Mouse (Mus musculus): ENCODE data around the gene Slc25a54. TPM values are rescaled to one million over a fixed set of nuclear protein-coding genes. Genes with fewer than 3 reads are reported as not detected.
A peak's percentile ranks its signal among the peaks of the same experiment; 100 is the strongest.

Slc25a54 gene
- polyA plus RNA-seq, 1 experiment from 2014 or later: not detected

GRCm38 (mm10) chr3:109059903-109060302 lies 20.4 kb upstream of the Slc25a54 start:
- TF ChIP-seq CTCF (IDR thresholded peaks at IDR 0.05; ENCODE audit: low read depth): no peak; the same call in 1 of the 2 replicates
- ATAC-seq (ENCODE audit: low FRiP score, low TSS enrichment): no peak
- 40% methylated on average over 8 of the region's 8 CpGs for WGBS

DNA sequence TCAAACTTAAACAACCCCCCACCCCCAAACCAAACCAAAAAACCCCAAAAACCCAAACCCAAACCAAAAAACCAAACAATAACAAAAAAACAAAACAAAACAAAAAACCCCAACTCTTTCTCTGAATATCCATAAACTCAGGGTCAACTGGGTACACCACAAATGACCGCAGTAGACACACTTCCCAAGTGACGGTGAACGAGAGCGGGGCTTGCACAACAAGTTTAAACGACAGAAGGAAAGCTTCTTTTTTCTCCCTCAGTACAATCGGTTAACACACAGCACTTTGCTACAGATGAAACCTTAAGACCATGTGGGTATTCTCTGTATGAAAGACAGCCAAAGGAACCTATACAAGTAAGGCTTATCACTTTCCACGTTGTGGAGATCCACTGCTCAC lies 17.9 kb upstream of the Slc25a54 start:
- ATAC-seq (ENCODE audit: low FRiP score, low TSS enrichment) (no peak), DNase-seq (ENCODE audit: low spot score) (no peak)
- 67% methylated on average over 7 of the region's 7 CpGs for WGBS
- H3K27me3 ChIP-seq (ENCODE audit: control insufficient read depth, insufficient read depth, low read length): no peaks in the 10 kb centered on the region
- no peak for TF ChIP-seq EP300 (optimal IDR thresholded peaks at IDR 0.05)
- no peak for TF ChIP-seq CTCF (IDR thresholded peaks at IDR 0.05; ENCODE audit: low read depth)
- no peak overlapping the region for H3K4me2 ChIP-seq (replicated peaks; ENCODE audit: low read depth)
- H3K27ac ChIP-seq (replicated peaks): no peak overlapping the region
- no peaks in the 10 kb centered on the region for H3K4me1 ChIP-seq (replicated peaks; ENCODE audit: control insufficient read depth, insufficient read depth)
- H3K9ac ChIP-seq (ENCODE audit: low read length): no peak overlapping the region
- no peak overlapping the region for H3K4me3 ChIP-seq (ENCODE audit: low read depth, low read length)
- no peaks in the 10 kb centered on the region for H3K9me3 ChIP-seq (ENCODE audit: control insufficient read depth, low read length)
- no peaks in the 10 kb centered on the region for H3K36me3 ChIP-seq (ENCODE audit: control insufficient read depth, insufficient read depth, low read length)

More at GRCm38 (mm10) chr3:109059903-109060302, 20.4 kb upstream of the Slc25a54 start:
- H3K27me3 ChIP-seq (ENCODE audit: control insufficient read depth, insufficient read depth, low read length): no peaks in the 10 kb centered on the region
- no peak for DNase-seq (ENCODE audit: low spot score)
- H3K27ac ChIP-seq (replicated peaks): no peak overlapping the region
- H3K4me3 ChIP-seq (ENCODE audit: low read depth, low read length): no peak overlapping the region
- peak overlapping the region; percentile 23; the same call in 1 of the 2 replicates for H3K4me2 ChIP-seq (replicated peaks; ENCODE audit: low read depth)
- H3K9me3 ChIP-seq (ENCODE audit: control insufficient read depth, low read length): no peaks in the 10 kb centered on the region
- no peaks in the 10 kb centered on the region for H3K4me1 ChIP-seq (replicated peaks; ENCODE audit: control insufficient read depth, insufficient read depth)
- H3K9ac ChIP-seq (ENCODE audit: low read length): peak overlapping the region; percentile 8; the same call in 1 of the 2 replicates
- H3K36me3 ChIP-seq (ENCODE audit: control insufficient read depth, insufficient read depth, low read length): no peaks in the 10 kb centered on the region

- WGBS: 1% methylated on average over 6 of the region's 6 CpGs
- Histone ChIP-seq H3K9ac (ENCODE audit: low read length) (no peak overlapping the region), H3K4me1 (replicated peaks; ENCODE audit: control insufficient read depth, insufficient read depth) (no peaks in the 10 kb centered on the region), H3K27ac (replicated peaks) (no peak overlapping the region), H3K36me3 (ENCODE audit: control insufficient read depth, insufficient read depth, low read length) (no peaks in the 10 kb centered on the region), H3K27me3 (ENCODE audit: control insufficient read depth, insufficient read depth, low read length) (no peaks in the 10 kb centered on the region), H3K4me3 (ENCODE audit: low read depth, low read length) (no peak overlapping the region), H3K4me2 (replicated peaks; ENCODE audit: low read depth) (no peak overlapping the region), H3K9me3 (ENCODE audit: control insufficient read depth, low read length) (no peaks in the 10 kb centered on the region)
- no peak for DNase-seq (ENCODE audit: low spot score)
- no peak for ATAC-seq (ENCODE audit: low FRiP score, low TSS enrichment)
- TF ChIP-seq CTCF (IDR thresholded peaks at IDR 0.05; ENCODE audit: low read depth): peak; percentile 92
- no peak for TF ChIP-seq EP300 (optimal IDR thresholded peaks at IDR 0.05)
These were observed 17.3 kb upstream of the Slc25a54 start for GRCm38 (mm10) chr3:109062989-109063388.

DNA sequence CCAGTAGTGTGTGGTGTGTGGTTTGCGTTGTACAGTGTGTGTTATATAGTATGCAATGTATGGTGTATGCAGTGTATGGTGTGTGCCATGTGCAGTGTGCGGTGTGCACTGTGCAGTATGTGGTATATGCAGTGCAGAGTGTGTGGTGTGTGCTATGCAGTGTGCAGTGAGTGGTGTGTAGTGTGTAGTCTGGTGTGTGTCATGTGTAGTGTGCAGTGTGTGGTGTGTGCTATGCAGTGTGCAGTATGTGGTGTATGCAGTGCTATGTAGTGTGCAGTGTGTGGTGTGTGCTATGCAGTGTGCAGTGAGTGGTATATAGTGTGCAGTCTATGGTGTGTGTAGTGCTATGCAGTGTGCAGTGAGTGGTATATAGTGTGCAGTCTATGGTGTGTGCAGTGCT lies 4.1 kb downstream of the Slc25a54 start:
- no peak overlapping the region for H3K4me3 ChIP-seq (ENCODE audit: low read depth, low read length)
- H3K4me2 ChIP-seq (replicated peaks; ENCODE audit: low read depth): no peak overlapping the region
- no peak overlapping the region for H3K9ac ChIP-seq (ENCODE audit: low read length)
- no peak for DNase-seq (ENCODE audit: low spot score)
- H3K9me3 ChIP-seq (ENCODE audit: control insufficient read depth, low read length): no peaks in the 10 kb centered on the region
- no peaks in the 10 kb centered on the region for H3K4me1 ChIP-seq (replicated peaks; ENCODE audit: control insufficient read depth, insufficient read depth)
- no peaks in the 10 kb centered on the region for H3K27me3 ChIP-seq (ENCODE audit: control insufficient read depth, insufficient read depth, low read length)
- no peaks in the 10 kb centered on the region for H3K36me3 ChIP-seq (ENCODE audit: control insufficient read depth, insufficient read depth, low read length)
- no peak for ATAC-seq (ENCODE audit: low FRiP score, low TSS enrichment)
- TF ChIP-seq EP300 (optimal IDR thresholded peaks at IDR 0.05) (no peak), CTCF (IDR thresholded peaks at IDR 0.05; ENCODE audit: low read depth) (no peak)
- 96% methylated on average over 2 of the region's 2 CpGs for WGBS
- no peak overlapping the region for H3K27ac ChIP-seq (replicated peaks)

DNA sequence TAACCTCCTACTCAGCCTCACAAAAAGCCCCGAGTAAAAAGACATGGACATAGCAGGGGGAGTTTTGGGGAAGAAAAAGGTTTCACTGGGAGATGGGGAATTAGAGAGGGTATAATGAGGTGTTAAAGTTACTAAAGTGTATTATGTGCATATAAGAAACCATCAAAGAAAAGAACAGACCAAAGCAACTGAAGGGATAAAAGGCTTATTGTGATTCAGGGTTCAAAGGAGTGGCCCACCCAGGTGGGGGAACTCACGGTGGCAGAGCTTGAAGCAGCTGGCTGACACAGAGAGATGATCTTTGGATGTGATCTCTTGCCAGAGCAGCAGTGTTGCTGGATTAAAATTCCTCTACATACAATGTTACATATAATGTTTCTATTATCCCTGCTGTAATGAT lies 8.2 kb downstream of the Slc25a54 start:
- 4% methylated on average over 2 of the region's 2 CpGs for WGBS
- H3K36me3 ChIP-seq (ENCODE audit: control insufficient read depth, insufficient read depth, low read length): no peaks in the 10 kb centered on the region
- DNase-seq (ENCODE audit: low spot score) (no peak), ATAC-seq (ENCODE audit: low FRiP score, low TSS enrichment) (no peak)
- no peaks in the 10 kb centered on the region for H3K9me3 ChIP-seq (ENCODE audit: control insufficient read depth, low read length)
- H3K27me3 ChIP-seq (ENCODE audit: control insufficient read depth, insufficient read depth, low read length): no peaks in the 10 kb centered on the region
- no peak overlapping the region for H3K9ac ChIP-seq (ENCODE audit: low read length)
- no peak overlapping the region for H3K27ac ChIP-seq (replicated peaks)
- H3K4me2 ChIP-seq (replicated peaks; ENCODE audit: low read depth): no peak overlapping the region
- no peak overlapping the region for H3K4me3 ChIP-seq (ENCODE audit: low read depth, low read length)
- no peak for TF ChIP-seq CTCF (IDR thresholded peaks at IDR 0.05; ENCODE audit: low read depth)
- no peak for TF ChIP-seq EP300 (optimal IDR thresholded peaks at IDR 0.05)
- H3K4me1 ChIP-seq (replicated peaks; ENCODE audit: control insufficient read depth, insufficient read depth): no peaks in the 10 kb centered on the region

DNA sequence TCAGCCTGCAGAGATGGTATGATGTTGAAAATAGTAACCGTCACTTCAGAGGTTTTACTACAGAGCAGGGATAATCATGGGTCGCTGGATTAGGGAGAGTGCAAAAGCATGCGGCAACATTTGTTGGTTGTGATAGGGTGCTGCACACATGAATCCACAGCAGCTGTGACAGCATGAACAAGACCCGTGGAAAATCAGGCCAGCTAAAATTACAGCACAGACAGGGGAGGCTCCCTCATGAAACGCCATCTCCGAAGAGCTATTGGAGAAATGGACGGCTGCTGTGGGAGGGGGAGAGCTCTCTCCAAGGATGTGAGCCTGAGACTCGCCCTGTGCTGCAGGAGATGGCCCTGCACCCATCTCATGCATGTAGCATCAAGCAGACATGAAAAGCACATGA lies 24.4 kb downstream of the Slc25a54 start:
- Histone ChIP-seq H3K9ac (ENCODE audit: low read length) (no peak overlapping the region), H3K27ac (replicated peaks) (no peak overlapping the region), H3K4me3 (ENCODE audit: low read depth, low read length) (no peak overlapping the region), H3K4me2 (replicated peaks; ENCODE audit: low read depth) (no peak overlapping the region), H3K9me3 (ENCODE audit: control insufficient read depth, low read length) (no peaks in the 10 kb centered on the region), H3K27me3 (ENCODE audit: control insufficient read depth, insufficient read depth, low read length) (no peaks in the 10 kb centered on the region), H3K4me1 (replicated peaks; ENCODE audit: control insufficient read depth, insufficient read depth) (no peaks in the 10 kb centered on the region), H3K36me3 (ENCODE audit: control insufficient read depth, insufficient read depth, low read length) (no peaks in the 10 kb centered on the region)
- no peak for ATAC-seq (ENCODE audit: low FRiP score, low TSS enrichment)
- no peak for DNase-seq (ENCODE audit: low spot score)
- WGBS: 56% methylated on average over 8 of the region's 8 CpGs
- TF ChIP-seq CTCF (IDR thresholded peaks at IDR 0.05; ENCODE audit: low read depth): no peak
- TF ChIP-seq EP300 (optimal IDR thresholded peaks at IDR 0.05): no peak

Data from stomach, postnatal 0 days (tissue).